Mouse (Mus musculus) c-Kit-positive CD71-negative TER-119-negative erythroid progenitor cells, embryonic 14.5 days (primary cell): Measurements from ENCODE around the gene Erf.
"Not testable (repeated sequence)": the region's sequence is repeated elsewhere in the genome, so short reads cannot be mapped to it uniquely, and the experiment has no call there.

Experiments used
- DNase-seq: peaks from one replicate; pipeline ENCODE4 v3.0.0-alpha.2; 2013; ENCODE audit warnings: low read depth

Erf gene

DNA sequence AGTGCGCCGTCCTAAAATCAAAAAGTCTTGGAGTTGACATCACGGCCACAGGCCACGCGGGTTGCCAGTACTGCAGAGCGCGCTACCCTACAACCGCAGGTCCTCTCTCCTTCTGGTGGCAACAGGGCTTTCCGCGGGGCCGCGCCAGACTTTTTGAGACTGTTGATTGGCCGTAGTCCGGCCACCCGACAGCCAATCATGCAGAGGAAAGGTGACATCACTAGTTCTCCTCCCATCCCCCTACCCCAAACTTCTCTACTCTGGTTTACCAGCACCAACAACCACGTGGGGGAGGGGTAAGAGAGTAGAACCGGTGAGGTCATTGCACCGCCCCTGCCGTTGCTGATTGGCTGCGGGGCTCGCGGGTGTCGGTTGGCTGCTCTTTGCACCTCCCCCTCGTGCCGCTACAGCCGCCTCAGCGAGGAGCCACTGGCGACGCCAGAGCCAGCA lies 16.8 kb upstream of the Erf start, which contains the start of gene Cic:
Gene Cic (plus strand): TSS at position 404 of the 450 bp plus-strand sequence.
- DNase-seq = peak; percentile 99

DNA sequence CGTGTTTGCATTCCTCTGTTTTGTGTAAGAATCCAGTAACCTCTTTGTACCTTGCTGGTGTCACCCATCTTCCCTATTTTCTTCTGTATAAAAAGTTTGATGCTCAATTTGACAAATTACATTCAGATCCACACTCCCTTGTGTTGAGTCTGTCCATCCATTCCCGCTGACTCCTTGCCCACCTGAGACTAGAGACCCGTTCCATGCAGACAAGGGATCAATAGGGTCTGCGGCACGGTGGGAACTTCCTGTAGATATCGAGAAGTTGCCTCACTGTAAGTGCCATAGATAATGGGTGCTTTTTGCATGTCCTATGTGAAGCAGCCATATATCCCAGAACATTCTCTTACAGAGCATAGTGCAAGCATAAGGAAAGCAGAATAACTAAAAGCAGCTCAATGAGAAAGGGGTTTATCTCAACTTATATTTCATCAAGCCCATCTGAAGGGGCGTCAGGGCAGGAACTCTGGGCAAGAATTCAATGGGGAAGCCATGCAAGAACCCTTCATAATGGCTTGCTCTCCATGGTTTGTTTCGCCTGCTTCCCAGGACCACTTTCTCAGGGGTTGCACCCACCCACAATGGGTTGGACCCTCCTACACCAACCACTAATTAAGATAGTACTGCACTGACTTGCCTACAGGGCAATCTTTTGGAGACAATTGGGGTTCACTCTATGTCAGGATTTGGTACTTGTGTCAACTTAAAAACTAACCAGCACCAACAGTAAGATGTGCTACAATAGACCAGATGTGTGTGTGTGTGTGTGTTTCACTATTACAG lies 15.8 kb upstream of the Erf start:
- no peak for DNase-seq

DNA sequence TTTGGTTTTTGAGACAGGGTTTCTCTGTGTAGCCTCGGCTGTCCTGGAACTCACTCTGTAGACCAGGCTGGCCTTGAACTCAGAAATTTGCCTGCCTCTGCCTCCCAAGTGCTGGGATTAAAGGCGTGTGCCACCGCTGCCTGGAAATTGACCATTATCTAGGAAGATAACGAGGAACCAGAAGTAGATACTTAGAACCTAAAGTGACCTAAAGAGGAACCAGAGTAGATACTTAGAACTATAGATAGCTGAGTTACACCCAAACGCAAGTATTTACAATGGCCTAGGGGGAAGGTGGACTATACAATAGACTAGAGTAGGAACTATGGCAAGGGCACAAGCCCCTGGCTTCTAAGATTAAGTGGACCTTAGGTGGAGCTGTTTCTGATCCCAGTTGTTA lies 15.2 kb upstream of the Erf start:
- DNase-seq = not testable (repeated sequence)

DNA sequence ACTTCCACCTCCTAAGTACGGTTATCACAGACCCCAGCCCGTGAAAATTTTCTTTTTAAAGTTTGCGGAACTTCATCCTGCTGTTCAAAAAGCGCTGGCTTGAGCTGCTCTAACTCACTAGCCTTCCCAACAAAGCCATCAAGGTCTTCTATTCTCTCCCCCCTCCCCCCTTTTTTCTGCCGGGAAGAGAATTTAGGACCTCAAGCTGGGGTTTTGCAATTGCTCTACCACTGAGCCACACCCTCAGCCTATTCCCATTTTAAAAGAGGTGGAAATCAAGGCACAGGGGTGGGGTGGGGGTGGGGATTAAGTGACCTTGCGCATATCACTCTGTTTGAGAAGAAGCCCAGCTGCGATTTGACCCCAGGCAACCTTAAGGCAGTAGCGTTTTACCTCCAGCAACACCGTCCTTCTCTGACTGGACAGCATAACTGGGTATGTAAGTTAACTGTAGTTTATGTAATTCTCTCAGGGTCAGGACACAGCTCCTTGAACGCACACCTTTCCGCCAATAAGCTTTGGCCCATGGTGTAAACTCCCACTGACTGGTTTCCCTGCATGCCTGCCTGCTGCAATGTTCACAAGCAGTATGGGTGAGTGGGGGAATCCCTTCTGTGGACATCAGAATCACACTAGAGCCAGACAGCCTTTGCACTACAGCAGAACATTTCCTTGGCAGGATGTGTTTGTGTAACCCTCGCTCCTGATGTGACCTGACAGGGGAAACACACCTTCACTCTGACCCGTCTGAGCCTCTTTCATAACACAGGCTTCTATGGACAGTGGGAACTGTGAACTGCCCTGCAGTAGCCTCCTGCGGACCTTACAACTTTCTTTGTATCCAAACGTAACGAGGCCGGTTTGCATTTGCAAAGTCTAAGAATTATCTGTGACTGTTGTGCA lies 13.7 kb upstream of the Erf start:
- no peak for DNase-seq

DNA sequence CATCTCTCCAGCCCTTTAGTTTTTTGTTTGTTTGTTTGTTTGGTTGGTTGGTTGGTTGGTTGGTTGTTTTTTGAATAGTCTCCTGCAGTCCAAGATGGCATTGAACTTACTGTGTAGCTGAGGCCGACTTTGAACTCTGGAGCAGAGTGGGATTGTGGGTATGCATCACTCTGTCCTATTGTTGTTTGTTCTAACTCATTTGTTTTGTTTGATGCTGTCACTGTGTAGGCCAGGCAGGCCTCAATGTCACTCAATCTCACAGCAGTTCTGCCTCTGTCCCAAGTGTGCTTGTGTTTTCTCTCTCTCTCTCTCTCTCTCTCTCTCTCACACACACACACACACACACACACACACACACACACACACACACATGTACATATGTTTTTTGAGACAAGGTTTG lies 11.3 kb upstream of the Erf start:
- no peak for DNase-seq

DNA sequence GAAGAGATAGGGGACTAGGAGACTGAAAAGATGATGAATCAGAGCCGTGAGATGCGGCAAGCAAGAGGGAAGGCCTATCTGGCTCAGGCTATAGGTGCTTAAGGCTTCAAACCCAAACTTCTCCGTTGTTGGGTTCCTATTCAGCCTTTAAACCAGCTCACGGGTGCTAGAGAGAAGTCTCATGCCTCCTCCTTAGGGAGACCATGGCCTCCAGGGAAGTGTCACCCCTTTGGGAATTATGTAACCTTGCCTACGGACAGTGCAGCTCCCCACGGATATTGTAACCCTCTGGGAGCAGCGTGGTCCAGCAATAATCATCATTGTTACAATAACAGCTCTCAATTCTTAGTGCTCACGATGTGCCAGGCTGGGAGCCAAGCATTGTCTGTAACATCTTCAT lies 1.3 kb upstream of the Erf start:
- no peak for DNase-seq

DNA sequence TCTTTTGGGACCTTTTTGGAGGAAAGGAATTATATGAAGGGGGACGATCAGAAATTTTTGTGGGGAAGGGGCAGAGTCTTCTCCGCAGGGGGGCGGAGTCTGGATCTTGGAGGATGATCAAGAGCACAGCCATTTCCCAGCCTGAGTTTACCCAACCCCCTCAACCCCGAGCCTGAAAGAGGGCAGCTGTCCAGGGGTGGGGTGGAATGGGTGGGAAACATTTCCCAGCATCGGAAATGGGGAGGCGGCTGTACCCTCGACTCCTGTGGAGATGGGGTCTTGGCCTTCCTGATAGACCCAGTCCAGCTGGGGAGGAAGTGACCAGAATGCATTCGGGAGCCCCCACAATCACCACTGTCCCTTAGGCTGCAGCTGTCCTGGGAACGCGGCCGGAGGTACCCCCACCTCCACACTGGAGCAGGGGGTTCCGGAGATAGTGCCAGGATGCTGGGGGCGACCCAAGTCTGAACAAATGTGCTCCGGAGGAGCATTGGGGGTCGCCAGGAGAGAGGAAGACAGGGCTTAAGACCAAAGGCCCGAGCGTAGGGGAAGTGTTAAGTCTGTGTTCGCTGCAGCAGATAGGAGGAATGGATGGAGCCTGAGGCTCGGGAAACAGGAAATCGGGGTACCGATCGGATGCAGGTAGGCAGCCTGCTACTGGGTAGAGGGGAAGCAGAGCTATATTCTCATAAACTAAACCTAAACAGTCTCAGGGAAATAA lies 670 bp upstream of the Erf start:
- DNase-seq = no peak

DNA sequence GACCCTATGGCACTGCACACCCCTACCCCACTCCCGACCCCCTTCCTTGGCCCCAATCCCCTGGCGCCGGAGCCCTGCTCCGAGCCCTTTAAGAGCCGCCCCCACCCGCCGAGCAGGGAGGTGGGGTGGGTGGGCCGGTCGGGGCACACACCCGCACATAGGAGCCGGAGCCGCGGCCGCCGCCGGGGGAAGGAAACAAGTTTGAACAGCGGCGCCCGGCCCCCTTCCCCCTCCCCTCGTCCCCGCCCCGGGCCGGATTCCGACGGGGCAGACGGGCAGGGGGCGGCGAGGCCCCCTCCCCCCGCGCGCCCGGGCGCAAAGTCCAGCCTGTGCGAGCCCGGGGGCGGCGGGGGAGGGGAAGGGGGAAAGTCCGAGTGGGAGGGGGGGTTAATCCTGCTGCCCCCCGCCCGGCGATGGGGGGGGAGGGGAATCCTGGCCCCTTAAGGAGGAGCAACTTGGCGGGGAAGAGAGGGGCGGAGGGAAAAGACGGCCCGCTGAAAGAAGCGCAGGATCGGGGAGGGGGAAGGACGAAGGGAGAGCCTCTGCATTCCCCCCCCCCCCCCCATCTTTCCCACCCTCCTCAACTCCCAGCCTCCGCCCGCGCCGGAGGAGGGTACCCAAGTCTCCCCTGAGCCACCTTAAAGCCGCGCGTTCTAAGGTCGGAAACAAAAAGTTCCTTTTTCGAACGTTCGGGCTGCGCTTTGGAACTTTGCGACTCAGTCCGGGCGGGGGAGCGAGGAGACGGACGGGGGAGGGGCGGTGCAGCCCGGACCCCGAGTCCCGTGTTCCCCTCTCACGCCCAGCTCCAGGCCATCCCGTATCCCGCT lies 1.0 kb downstream of the Erf start:
- no peak for DNase-seq

DNA sequence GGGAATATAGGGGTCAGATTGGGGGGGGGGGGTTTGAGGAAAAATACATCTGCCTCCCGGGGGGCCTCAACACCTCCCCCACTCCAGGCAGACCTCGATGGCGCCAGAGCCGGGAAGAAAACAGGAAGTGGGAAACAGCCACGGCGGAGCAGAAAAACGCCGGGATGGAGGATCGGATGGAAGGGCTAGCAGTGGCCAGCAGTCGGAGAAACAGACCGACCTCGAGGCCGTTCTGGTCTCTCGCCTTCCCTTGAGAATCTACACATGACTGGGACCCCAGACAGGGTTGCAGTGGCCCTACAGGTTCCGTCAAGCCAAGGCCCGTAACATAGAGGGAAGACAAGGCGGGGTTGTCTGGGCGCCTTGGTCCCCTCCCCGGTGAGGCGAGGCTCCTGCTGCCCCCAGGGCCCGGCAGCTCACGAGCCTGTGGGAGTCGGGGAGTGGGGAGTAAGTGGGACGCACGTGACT lies 1.7 kb downstream of the Erf start:
- no peak for DNase-seq

DNA sequence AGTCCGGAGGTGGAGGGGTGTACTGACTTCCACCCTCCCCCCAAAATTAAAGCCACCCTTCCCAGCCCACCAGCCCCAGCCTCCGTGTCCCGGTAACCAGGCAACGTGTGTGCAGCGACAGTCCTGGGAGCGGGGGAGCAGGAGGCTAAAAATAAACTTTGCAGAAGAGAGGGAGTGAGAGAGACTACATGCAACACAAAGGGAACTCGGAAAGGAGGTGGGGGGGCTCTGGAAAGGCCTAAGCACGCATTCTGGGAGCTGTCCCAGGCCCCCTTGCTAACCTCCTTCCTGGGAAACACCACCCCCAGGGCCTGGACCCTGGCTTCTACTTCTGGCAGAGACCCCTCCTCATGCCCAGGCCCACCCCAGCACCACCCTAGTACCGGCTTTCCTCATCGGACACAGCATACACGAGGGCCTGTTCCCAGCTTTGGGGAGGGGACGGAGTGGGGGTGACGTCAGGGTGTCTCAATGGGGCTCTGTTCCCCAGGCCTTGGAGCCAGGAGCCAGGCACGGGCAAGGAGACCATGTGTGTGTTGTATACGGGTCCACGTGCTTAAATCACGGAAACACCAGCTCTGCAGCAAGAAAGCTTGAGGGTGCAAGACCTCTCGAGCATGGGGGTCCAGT lies 2.4 kb downstream of the Erf start:
- no peak for DNase-seq

DNA sequence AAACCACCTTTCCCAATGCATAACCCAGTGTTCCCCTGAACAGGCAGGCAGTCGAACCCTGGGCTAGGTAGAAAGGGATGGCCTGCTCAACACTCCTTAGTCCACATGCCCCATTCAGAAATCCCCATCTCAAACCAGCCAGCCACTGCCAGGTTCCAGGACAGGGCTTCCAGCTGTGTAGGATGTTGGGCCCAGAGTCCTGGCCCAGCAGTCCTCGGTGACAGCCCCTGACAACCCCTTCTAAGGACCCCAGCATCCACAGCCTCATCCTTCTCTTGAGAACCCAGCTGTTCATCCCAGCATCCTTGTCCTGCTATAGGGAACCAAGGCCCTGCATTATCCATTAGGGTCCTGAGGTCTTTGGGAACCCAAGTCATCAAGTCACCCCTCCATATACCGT lies 3.1 kb downstream of the Erf start:
- no peak for DNase-seq

DNA sequence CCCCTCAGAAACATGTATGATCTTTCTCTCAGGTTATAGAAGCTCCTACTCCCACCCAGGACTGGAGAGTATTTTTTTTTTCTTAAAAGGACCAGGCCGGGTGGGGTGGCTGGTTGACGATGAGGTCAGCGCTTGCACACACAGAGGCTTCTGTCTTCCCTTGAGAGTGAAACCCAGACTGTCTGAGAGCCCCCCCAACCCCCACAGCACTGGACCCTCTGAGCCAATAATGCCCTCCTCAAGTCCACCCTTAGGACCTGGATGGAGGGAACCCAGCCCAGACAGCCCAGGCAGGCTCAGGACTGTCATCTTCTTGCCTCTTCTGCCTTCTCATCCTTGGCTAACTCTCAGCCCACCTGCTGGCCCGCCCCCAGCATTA lies 3.8 kb downstream of the Erf start:
- no peak for DNase-seq

DNA sequence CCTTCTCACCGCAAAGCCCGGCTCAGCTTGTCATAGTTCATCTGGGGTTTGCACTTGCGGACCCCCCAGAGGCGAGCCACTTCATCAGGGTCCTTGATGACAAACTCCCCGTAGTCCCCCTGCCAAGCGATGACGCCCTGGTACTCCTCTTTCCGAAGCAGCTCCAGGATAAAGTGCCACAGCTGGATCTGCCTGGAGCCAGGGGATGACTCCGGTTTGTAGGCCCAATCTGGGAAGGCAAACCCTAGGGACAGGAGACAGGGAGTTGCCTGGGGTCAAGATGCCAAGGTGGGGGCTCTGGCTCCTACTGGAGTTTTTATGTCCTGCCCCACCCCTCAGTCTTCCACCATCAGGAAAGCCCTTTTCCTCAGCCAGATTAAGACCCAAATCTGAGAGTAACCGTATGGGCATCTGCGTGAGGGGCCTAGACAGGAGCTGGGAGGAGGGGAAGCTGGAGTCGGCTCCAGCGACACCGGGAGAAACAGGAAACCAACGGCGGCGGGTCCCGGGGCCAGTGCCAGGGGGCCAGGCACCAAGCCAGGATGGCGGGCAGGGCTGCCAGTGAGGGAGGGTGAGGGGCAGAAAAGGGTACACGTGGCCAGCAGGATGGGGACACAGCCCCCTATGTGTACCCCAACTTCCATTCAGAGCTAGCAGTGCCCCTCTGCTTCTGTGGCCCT lies 4.3 kb downstream of the Erf start:
- no peak for DNase-seq

DNA sequence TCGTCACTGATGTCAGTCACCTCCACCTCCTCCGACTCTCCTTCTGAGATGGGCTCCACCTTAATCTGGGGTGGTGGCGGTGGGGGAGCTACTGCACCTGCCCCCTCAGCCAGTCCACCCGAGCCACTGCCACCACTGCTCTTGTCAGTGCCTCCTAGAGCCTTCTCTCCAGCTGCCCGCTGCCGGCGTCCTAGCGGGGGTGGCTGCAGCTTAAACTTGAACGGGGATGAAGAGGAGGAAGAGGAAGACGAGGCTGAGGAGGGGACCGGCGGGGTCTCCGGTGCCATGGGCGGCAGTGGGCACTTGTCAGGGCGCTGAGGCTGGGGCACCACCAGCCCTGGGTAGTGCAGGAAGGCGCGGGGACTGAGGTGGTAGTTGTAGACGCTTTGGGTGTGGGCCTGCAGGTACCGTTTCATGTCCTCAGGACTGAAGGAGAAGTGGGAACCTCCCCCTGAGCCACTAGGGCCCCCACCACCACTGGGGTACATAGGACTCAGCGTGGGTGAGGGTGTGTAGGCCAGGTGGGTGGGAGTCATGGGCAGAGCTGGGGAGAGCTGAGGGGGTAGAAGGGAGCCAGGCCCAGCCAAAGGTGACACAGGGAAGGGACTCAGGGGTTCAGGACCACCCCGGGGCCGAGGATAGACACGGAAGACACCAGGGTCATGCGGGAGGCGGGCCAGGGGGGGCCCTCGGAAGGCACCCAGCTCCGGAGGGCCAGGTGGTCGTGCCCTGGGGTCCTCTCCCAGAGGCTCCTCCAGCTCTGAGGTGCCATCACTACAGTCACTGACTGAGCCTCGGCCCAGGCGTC lies 5.8 kb downstream of the Erf start:
- no peak for DNase-seq

DNA sequence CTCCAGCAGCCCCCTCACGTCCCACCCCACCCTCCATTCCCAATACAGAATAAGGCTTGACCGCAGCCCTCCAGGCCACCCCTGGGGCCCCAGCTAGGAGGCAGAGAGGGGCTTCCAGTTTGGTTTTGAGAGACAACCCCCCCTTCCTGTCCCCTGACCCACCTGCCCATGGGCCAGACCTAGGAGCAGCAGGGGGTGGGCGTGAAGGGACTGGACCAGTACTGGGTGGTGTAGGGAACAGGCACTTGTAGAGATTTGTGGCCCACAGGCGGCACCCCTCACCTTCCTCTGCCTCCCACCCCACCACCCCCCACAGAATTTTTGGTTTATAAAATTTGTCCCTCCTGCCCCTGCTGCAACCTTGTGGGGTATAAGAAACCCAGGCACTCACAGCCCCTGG lies 7.2 kb downstream of the Erf start:
- no peak for DNase-seq

DNA sequence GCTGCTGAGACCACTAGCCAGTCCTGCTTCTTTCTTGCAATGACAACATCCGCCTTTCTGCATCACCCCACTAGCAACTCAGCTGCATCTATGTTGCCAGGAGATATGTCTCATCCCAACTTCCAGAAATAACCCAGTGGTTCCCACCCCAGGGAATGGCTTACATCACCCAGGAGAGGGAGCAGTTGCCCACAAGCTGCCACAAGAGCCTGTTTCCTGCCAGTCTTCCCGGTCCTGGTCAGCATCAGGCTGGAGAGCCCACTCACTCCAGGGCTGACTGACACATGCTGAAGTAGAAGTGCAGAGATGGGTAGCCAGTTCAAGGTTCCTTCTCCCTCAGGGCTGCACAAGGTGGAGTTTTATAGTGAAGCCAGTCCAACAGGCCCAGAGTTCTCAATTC lies 9.5 kb downstream of the Erf start:
- no peak for DNase-seq

DNA sequence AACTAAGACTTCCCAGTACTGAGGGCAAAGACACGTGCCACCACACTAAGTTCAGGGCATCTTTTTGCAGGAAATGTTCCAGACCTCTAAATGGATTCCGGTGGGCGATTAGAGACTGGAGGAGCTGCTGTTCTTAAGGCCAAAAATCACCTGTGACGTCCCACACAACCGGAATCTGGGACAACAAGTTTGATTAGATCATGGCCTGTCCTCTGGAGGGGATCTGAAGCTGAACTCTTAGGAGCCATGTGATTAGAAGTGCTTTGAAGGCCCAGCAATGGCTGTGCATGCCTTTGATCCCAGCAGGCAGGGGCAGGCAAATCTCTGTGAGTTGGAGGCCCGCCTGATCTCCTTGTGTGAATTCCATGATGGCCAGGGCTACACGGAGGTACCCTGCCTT lies 9.9 kb downstream of the Erf start:
- no peak for DNase-seq

DNA sequence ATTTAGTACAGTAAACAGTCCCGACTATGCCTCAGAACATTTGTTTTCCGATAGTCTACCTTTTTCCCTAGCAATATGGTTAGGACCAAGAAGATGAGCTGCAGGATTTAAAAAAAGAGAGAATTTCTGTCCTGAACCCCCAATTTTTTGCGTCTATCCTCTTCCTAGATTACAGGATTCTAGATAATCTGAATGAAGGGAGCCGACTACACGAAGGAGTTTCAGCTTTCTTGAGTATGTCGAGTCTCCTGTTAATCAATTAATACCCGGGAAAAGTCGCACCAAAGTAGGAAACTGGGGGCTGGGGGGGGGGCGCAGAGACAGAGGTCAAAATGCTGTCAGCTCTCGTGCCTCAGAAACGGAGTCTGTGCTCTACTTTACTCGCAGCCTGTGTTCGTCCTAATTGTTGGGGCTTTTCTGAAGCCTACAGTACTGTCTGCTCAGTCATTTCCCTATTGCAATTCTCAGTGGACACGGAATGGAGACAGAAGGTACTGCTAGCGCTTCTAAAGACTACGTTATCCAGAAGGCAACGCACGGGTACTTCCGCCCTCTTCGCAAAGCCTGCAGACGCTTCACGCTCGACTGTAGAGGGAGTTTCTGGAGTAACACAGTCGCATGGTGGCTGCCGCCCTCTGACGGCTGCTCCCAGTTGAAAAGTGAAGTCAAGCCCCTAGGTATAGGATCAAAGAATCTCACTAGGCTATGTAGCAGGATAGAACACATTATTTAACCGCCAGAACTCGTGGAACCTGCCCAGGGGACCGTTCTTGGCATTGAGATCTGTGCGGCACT lies 11.5 kb downstream of the Erf start:
- DNase-seq = peak; percentile 85
